In the genomic region with DNA sequence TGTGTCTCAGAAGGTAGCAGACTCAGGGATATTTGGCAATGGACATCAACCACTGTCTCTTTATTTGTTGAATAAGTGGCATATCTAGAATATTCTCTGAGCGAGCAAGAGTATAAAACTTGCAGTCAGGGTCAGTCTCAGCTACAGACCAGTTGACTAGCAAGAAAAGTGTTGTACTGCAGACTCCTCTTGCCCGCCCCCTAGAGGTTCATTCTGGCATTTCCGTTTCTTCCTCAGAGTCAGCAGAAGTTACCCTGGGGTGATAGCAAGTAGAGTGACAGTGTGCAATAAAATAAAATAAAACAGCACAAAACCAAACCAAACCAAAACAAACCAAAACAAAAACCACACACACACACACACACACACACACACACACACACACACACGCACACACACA, we compare ENCODE assay signal across 10 mouse cellular contexts.
A peak's percentile ranks its signal among the peaks of the same experiment; 100 is the strongest.
DNase-seq lines count a peak whose midpoint lies in the region; ATAC-seq and TF ChIP-seq lines count a peak whose summit lies in the region.
"Had no signal": no experiment of that assay in that cellular context is flagged by ENCODE, and none has a peak within 500 bp of the region (broad histone marks: within the 10 kb centered on the region; RNA-seq: fewer than 3 reads in every experiment).

No protein-coding gene starts in this region.

- H3K9me3 ChIP-seq in kidney, embryonic 14.5 days (ENCODE audit: control insufficient read depth, low read length), result no peaks in the 10 kb centered on the region
- H3K9me3 ChIP-seq in CH12.LX (replicated peaks; ENCODE audit: low read length), result no peaks in the 10 kb centered on the region
- H3K9me3 ChIP-seq: embryonic facial prominence, embryonic 13.5 days; limb, embryonic 13.5 days had no signal

- H3K4me3 ChIP-seq in kidney, adult 2 months (ENCODE audit: insufficient read depth, low read depth, low read length), result no peak overlapping the region
- no peak overlapping the region for H3K4me3 ChIP-seq in kidney, embryonic 14.5 days (ENCODE audit: low read length)
- no peak overlapping the region for H3K4me3 ChIP-seq in CH12.LX (replicated peaks in 1 of 3; ENCODE audit: low read depth in 2 of 3, low read length in 2 of 3, poor library complexity in 1 of 3)
- H3K4me3 ChIP-seq: embryonic facial prominence, embryonic 13.5 days; limb, embryonic 13.5 days had no signal

- no peaks in the 10 kb centered on the region for H3K36me3 ChIP-seq in kidney, adult 2 months (ENCODE audit: control insufficient read depth, insufficient read depth, low read length)
- H3K36me3 ChIP-seq in kidney, embryonic 14.5 days (ENCODE audit: control insufficient read depth, insufficient read depth, low read length), result no peaks in the 10 kb centered on the region
- no peaks in the 10 kb centered on the region for H3K36me3 ChIP-seq in CH12.LX (replicated peaks in 1 of 2; ENCODE audit: control insufficient read depth in 1 of 2, insufficient read depth in 1 of 2, low read length in 1 of 2)
- H3K36me3 ChIP-seq: embryonic facial prominence, embryonic 13.5 days; limb, embryonic 13.5 days had no signal

- no peak for ATAC-seq in kidney, embryonic 14.5 days (ENCODE audit: low FRiP score, low TSS enrichment)
- no peak for ATAC-seq in CD4-positive, CD25-positive, alpha-beta regulatory T cell, adult 4 months

- no peak overlapping the region for H3K9ac ChIP-seq in kidney, embryonic 14.5 days (ENCODE audit: low read depth, low read length)
- no peak overlapping the region for H3K9ac ChIP-seq in CH12.LX (ENCODE audit: insufficient read depth, low read depth)
- H3K9ac ChIP-seq: embryonic facial prominence, embryonic 13.5 days; limb, embryonic 13.5 days had no signal

- no peaks in the 10 kb centered on the region for H3K4me1 ChIP-seq in kidney, adult 2 months (ENCODE audit: control insufficient read depth, insufficient read depth, low read length)
- H3K4me1 ChIP-seq in kidney, embryonic 14.5 days (ENCODE audit: control insufficient read depth, insufficient read depth, low read length), result no peaks in the 10 kb centered on the region
- H3K4me1 ChIP-seq in CH12.LX (ENCODE audit: control insufficient read depth in 1 of 2, insufficient read depth in 2 of 2), result no peaks in the 10 kb centered on the region
- H3K4me1 ChIP-seq: embryonic facial prominence, embryonic 13.5 days; limb, embryonic 13.5 days had no signal

- H3K79me2 ChIP-seq in CH12.LX (replicated peaks; ENCODE audit: control insufficient read depth, extremely low read depth, insufficient read depth, poor library complexity, severe bottlenecking), result no peaks in the 10 kb centered on the region

- no peaks in the 10 kb centered on the region for H3K27me3 ChIP-seq in kidney, adult 2 months (replicated peaks; ENCODE audit: control insufficient read depth, insufficient read depth, low read length)
- H3K27me3 ChIP-seq in kidney, embryonic 14.5 days (ENCODE audit: control insufficient read depth, insufficient read depth, low read length), result no peaks in the 10 kb centered on the region
- H3K27me3 ChIP-seq in CH12.LX (replicated peaks), result no peaks in the 10 kb centered on the region
- H3K27me3 ChIP-seq: embryonic facial prominence, embryonic 13.5 days; limb, embryonic 13.5 days had no signal

- peak; percentile 12 for DNase-seq in kidney, adult 2 months
- DNase-seq in CH12.LX (ENCODE audit: extremely low read depth) (peak; percentile 58), MEL-GATA-1-ER (ENCODE audit: extremely low read depth, low read depth) (peak; percentile 7)
- peak; percentile 11 for DNase-seq in forelimb bud, embryonic 11.5 days (ENCODE audit: low read depth, low spot score)
- DNase-seq in ovary, adult 18-20 months (ENCODE audit: low spot score), result no peak
- DNase-seq: thymus, adult 18-20 months had no signal

- TF ChIP-seq POLR2A in kidney, adult 2 months (IDR thresholded peaks at IDR 0.05; ENCODE audit: low read depth, low read length), result no peak
- TF ChIP-seq POLR2A in CH12.LX (IDR thresholded peaks at IDR 0.05; ENCODE audit: low read depth, low read length), result no peak

- no peak for TF ChIP-seq EP300 in CH12.LX (IDR thresholded peaks at IDR 0.05; ENCODE audit: low read length)

- H3K27ac ChIP-seq in kidney, adult 2 months (ENCODE audit: insufficient read depth, low read depth, low read length), result no peak overlapping the region
- no peak overlapping the region for H3K27ac ChIP-seq in kidney, embryonic 14.5 days (ENCODE audit: low read depth, low read length)
- H3K27ac ChIP-seq in CH12.LX (ENCODE audit: insufficient read depth, low read depth), result no peak overlapping the region
- H3K27ac ChIP-seq: embryonic facial prominence, embryonic 13.5 days; limb, embryonic 13.5 days had no signal

- no peak overlapping the region for H3K4me2 ChIP-seq in kidney, embryonic 14.5 days (replicated peaks; ENCODE audit: low read depth, low read length)
- no peak overlapping the region for H3K4me2 ChIP-seq in CH12.LX (ENCODE audit: insufficient read depth, low read depth, poor library complexity, severe bottlenecking)
- H3K4me2 ChIP-seq: embryonic facial prominence, embryonic 13.5 days; limb, embryonic 13.5 days had no signal

- TF ChIP-seq RAD21 in CH12.LX (IDR thresholded peaks at IDR 0.05; ENCODE audit: low read depth, low read length), result peak; percentile 44

- TF ChIP-seq CTCF in kidney, adult 2 months (conservative IDR thresholded peaks at IDR 0.05; ENCODE audit: insufficient read depth, insufficient read length, low read depth, low read length), result peak; percentile 40; the same call in 1 of the 2 replicates
- peak; percentile 54 for TF ChIP-seq CTCF in CH12.LX (conservative IDR thresholded peaks at IDR 0.05 in 1 of 2, IDR thresholded peaks at IDR 0.05 in 1 of 2; ENCODE audit: low read depth in 2 of 2, low read length in 2 of 2)

- in situ Hi-C loops in CH12.LX (cut with MboI; ENCODE audit: low pct_ligation_motif_present, low pct_unique_long_range_greater_than_20kb, low sequenced_read_pairs), result no loop called here

- dilution Hi-C loops in CH12.LX (cut with MboI; ENCODE audit: extremely low pct_ligation_motif_present, extremely low pct_unique_long_range_greater_than_20kb, low sequenced_read_pairs), result no loop called here

- WGBS in kidney, adult 2 months, result 60% methylated on average over 4 of the region's 4 CpGs
- 56% methylated on average over 4 of the region's 4 CpGs for WGBS in kidney, embryonic 14.5 days

TF ChIP-seq in CH12.LX, 34 proteins besides CTCF, POLR2A, EP300 and RAD21:
- TF ChIP-seq SMC3 (IDR thresholded peaks at IDR 0.05; ENCODE audit: low read depth, low read length) (peak; percentile 50), MXI1 (IDR thresholded peaks at IDR 0.05; ENCODE audit: low read depth, low read length) (no peak)
